Mouse (Mus musculus) urinary bladder, postnatal 4 days (tissue): Measurements from ENCODE around the gene Pik3c2g.

Experiments used
- DNase-seq, 2 experiments: peaks; one replicate each; pipeline ENCODE4 v3.0.0; 2021 to 2022; ENCODE audit warnings: low spot score in 2 of 2

The Pik3c2g gene

DNA sequence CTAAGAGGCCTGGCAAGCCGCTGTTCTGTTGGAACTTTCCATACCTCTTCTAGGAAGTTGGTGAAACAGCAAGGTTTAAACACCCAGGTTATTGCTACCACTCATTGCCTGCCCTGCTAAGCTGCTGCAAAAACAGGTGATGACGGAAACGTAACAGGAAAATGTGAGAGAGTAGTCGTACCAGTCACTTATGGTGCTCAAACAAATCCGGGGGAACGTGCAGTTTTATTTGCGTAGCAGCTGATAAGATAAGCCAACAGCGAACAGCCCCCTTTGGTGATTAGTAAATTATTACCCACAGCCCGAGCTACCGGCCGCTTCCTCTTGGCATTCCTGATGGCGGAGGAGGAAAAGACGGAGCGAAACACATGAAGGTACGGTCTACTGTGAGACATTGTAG, at the start of gene Pik3c2g:
Gene Pik3c2g, plus strand, starts transcription at position 330 of the 400 bp plus-strand sequence.
- no peak for DNase-seq

DNA sequence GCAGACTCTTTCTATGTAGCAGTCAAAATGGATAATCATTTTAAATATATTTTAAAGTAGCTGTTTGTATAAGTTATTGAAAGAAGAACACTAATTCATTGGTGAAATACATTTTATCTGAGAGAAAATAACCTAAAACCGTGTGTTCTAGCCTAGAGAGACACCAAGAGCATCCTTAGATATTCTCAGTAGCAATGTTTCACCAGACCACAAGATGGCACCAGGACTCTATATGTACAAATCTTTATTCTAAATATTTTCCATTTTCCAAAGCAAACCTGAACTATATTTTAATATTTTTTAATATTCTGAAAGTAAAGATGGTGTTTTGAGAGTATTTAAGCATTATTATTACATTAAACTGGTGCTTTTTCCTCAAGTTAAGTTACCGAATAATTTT, 48.6 kb upstream of the Pik3c2g start:
- no peak for DNase-seq

DNA sequence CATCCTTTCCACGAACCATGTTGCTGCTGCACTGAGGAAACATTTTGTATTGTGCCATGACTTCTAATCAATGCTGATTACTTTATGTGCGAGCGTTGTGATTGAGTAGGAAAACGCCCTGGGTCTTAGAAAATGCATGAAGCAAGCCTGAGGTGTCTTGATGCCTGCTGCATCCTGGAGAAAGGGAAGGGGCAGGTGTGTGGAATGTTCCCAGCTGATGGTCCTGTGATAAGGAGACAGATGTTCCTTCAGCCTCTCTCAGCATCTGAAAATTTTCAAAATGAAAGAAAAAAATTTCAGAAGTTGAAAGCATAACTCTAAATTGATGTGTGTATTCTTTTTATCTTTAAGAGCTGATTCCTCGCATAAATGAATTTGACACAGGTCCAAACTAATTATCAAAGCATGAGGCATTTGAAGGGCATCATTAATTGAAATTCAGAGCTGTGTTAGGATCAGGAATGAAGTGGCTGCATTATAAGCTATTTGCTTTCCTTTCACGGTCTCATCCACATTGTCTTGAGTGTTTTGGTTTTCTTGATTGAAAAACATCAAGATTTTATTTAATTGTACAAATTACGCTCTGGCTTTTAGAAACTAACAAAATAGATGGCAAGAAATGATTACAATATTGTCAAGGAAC, 31.4 kb upstream of the Pik3c2g start:
- no peak for DNase-seq

DNA sequence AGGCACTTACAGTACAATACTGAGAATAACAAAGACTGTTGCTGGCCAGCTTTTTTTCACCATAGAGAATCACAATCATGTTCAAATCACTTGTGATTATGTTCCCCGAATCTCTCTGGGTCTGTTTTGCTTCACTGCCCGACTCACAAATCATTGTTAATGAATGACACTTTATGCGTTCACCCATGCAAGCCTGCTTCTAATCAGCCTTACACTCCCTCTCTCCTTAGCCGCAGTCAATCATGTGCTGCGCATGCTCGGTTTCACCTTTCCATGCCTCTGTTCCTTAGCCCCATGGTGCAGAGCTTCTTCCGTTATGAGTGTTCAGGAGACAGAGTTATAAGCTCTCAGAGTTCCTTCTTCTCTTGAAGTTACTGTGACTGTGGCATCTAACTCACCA, 17.8 kb upstream of the Pik3c2g start:
- no peak for DNase-seq

DNA sequence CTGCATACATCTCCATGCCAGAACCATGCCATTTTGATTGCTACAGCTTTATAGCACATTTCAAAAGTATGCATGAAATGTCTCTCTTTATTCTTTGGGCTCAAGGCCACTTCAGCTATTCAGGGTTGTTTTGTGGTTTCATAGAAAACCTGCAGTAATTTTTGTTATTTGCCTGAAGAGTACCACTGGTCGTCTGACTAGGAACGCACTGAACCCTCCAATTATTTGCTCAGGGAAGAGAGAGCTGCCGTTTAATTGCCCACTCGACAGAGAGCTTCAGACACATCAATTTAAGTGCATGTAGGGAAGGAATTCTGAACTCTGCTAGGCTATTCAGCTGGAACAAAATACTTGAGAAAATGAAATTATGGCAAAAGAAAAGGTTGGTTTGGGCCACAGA, 11.2 kb upstream of the Pik3c2g start:
- no peak for DNase-seq

DNA sequence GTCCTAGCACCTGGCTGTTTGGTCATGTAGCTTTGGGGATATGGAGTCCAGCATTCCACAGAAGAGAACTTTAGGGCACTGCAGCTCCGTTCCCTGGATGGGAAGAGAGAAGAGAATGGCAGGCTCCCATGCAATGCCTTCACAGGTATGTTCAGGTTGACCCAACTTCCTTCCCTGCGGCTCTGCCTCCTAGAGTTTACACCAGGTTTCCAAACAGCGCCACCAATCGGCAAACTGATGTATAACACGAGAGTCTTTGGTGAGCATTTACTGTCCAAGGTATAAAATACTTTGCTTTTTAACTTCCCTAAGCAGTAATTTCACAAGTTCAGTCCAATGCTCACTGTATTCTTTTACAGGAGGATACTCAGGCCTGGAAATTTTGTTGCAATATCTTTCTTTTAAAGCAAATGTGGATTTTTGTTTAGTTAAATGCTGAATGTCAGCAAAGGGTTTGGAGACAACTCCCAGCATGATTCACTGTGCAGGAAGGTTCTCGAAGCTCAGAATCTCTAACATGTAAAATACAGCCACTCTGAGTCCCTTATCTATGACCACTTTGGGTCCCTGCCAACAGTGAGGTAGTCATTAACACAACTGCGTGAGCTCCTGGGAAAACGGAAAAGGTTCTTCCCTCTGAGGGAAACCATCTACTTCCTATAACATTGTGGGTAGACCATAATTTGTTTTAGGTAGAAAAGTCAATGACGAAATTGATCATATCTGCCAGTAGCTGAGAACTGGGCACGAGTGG, 10.6 kb upstream of the Pik3c2g start:
- DNase-seq: no peak

DNA sequence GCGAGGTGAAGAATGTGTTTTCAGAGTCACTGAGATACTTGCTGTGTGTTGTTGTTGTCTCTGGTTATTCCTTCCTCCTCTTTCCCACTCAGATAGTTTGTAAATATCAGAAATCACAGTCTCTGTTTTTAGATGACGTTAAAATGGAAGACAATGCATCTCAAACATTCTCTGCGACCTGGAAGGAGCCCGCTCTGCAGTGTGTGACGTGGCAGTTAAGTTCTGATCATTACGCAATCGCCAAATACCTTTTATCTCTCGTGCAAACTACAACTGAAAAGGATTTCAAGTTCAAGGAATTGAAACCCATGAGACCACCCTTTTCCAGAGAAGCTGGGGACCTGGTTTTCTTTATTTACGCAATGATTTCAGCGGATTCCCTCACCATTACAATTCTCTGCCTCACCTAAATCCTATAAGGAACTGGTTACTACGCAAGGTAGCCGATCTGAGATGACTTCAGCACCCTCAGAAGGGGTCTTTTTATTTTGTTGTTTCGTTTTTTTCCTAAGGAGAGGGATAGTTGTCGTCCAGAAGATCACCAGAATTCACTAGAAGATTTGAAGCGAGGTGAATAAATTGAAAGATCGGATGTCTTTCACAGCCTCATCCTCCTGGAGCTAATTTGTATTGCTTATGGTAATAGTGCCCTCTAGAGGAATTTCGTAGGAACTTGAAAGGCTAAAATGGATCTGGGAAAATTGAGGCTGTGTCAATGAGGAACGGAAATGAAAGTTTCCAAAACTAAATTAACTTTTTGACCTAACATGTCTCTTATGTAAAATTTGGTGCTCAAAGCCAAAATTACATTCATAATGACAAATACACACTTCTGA, 9.8 kb upstream of the Pik3c2g start:
- no peak for DNase-seq

DNA sequence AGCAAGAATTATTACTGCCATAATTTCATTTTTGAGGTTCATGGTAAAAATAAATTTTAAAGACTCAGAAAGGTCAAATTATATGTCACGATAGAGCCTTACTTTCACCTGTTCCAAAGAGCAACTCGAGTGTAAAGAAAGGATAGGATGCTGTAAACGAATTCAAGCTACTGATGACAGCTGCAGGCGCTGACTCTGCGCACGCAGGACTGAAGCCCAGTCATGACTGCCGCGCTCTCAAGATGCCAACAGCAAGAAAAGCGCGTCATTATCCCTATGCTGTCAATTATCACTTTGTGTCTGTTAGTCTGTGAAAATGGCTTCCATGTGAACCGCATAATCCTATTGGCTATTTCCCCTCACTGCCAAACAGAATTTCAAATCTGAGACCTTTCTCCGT, 457 bp downstream of the Pik3c2g start:
- DNase-seq: no peak

DNA sequence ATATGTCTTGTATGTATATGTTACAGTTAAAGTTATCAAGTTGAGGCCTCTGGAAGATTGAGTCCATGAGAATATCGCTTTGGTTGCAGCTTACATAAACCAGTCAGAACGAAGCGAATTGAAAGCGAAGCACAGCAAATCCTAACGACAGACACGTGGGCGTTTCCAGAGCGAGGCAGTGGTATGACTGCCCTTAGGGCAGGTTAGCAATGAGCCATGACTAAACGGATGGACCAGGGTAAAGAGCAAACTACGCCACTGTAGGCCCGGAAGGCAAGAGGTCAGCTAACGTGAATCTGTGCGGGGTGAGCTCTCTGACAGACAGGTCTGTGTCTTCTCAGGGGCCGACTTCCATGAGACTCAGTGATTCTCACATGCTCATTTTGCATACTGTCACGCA, 1.4 kb downstream of the Pik3c2g start:
- DNase-seq: no peak

DNA sequence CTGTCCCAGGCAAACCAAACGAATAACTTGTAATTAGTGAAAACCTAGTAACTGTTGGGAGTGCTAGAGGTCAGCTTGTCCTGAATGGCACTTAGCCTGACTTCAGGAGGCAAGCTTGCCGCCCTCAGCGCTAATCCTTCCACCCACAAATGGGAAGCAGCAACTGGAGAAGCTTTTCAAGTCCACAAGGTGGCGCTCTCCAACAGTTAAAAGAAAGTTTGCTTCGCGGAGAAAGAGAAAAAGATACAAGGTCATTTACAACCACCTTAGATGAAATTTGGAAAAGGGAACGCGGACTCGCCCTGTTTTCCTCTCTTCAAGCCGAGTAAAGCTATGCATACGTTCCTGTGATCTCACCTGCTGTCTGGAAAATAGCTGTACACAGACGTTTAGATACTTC, 2.3 kb downstream of the Pik3c2g start:
- DNase-seq: peak in 1 of 2 experiments; percentile 21

DNA sequence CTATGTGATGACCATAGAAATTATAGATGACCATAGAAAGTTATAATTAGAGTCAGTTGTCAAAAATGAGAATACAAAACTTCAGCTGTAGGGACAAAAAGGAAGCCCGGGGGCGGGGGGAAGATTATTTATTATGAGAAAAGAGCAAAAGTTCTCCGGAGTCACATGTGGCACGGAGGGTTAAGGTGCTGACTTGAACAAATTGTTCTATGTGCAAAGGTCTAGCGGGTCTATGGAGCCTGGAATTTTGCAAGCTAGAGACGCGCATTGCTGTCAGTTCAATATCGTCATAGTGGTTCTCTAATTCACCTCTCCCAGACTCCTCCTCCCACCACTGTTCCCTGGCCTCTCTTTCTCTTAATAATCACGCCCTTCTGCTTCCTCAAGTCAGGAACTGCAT, 2.8 kb downstream of the Pik3c2g start:
- DNase-seq: no peak

DNA sequence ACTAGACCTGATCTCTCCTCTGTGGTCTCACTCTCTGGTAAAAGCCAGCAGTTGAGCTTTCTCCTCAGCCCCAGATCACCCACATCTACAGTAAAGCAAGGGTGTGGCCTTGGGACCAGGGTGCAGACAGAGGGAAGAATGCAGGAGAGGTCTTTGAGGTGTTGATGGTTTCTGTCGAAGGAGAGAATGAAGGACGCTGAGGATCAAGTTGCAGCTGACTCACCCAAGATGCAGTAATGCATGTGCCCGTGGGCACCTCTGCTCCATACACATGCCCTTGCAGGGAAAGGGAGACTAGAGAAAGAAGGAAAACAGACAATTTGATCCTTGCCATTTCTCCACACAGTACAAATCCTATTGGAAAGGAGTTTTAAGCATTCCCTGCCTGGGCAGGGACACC, 5.1 kb downstream of the Pik3c2g start:
- no peak for DNase-seq

DNA sequence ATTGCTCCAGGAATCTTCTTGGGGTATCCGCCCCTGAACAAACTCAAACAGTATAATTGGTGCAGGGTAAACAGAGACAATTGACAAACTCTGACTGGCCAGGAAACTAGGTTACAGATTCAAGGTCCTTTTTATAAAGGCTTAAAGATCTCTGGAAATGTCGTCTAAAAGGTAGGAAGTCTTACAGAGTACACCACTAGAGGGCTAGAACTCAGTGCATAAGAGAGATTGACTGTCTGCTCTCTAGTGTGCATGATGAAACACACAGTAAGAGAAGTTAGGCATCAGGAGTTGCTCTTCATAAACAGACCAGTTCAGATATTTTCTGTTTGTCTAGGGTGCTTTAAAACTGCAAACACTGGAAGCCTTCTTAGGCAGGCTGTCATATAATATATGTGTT, 9.4 kb downstream of the Pik3c2g start:
- DNase-seq: no peak

DNA sequence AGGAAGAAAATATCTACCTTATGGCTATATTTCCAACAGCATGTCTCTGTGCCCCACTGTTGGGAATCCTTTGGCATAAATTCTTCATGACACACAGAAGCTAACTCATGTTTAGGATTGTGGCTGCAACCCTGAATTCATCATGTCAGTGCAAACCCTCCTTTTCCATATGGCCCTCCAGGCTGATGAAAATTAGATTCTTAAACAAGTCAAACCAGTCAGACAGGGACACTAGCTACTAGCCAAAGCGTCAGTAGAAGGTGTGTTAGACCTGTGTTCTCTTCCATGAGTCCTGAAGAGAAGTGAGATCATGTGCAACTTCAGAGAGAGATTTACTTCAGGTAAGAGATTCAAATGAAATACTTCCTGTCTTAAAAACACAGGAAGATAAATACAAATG, 12.2 kb downstream of the Pik3c2g start:
- no peak for DNase-seq

DNA sequence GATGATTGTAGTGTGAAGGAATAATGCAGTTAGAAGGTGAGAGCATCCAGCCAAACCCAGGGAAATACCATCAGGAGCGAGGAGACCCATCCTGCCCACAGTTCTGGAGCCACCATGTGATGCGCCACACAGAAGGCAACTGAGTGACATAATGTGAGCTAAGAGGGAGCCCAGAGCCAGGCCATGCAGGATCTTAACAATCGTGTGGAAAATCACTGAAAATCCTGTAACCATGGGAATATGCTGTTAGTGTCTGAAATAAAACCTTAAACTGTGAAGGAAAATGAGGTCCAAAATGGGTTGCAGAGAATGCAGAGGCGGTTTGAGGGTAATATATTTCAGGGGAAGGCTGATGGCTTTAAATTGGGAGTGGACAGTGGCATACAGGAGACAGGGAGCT, 31.8 kb downstream of the Pik3c2g start:
- no peak for DNase-seq

DNA sequence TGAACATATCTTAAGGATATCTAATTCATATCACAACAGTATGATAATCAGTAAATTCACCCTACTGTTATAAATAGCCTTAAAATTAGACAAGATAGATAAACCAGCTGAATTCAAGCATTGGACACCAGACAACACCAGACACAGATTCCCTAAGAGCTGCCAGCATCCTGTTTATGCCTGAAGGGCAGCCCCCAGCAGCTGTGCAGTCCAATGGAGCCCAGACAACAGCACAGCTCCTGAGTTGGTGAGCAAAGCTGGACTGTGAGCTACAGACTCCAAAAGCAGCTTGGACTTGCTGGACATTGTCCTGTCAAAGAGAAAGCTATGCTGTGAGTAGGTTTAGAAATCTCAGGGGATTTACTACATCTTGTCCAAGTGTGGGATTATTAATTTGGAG, 37.7 kb downstream of the Pik3c2g start:
- DNase-seq: no peak

DNA sequence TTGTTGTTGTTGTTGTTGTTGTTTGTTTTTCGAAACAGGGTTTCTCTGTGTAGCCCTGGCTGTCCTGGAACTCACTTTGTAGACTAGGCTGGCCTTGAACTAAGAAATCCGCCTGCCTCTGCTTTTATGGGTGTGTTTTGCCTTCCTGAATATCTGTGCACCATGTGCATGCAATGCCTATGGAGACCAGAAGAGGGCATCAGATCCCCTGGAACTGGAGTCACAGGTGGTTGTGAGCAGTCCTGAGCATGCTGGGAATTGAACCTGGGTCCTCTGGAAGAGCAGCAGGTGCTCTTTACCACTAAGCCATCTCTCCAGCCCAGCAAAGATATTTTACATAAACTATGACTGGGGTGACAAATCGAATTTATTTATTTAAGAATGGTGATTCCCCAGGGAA, 47.5 kb downstream of the Pik3c2g start:
- no peak for DNase-seq

DNA sequence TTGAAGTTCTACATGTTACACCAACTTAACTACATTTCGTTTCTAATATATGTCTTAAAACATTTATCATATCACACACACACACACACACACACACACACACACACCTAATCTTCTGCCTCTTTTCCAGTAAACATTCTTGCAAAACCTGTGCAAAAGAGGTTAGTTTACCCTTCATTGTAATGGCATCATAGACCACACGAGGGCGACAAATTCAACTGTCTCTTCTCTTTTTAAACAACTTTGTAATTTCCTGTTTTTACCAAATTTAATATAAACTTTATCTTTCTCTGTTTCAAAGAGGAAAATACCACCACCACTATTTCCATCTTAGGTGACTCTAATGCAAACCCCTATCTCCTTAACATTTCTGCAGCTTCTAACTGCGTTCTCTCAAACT, 68.4 kb downstream of the Pik3c2g start:
- no peak for DNase-seq

DNA sequence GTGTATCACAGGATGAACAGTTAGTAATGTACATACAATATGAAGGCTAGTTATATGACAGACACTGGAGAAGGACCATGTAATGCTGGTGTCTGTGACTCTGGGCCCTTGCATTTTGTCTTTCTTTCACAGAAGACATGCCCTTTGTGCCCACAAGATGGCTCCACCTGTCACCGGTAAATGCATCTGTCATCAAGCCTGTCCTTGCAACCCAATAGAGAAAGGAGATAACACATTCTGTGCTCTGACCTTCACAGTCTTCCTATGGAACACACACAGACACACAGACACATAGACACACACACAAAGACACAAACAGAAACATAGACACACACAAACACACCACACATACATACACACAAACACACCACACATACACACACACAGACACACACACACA, 75.4 kb downstream of the Pik3c2g start:
- DNase-seq: no peak

DNA sequence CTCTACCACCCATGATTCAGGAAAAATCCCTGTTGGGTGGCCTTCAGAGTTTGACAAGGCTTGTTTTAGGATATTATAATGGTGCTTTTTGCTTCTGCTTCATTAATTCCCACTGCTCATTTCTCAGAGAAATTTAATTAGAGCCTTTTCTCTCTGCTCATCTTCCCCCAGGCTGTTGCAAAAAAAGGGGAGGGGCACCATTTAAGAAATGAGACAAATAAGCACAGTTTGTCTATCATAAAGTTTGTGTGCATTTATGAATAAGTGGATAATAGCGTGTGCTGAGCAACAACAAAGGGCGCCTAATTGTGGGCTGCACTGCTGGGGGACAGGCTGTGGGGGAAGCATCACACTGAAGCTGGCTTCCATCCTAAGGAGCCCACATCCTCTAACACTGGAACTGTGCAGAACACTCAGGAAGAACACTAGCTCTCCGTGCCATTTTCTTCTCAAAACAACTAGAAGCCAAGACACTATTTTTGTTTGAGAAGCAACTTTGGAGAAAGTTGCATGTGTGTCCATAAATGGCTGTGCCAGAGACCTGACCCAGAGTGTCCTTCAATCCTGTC, 131.5 kb downstream of the Pik3c2g start:
- no peak for DNase-seq

DNA sequence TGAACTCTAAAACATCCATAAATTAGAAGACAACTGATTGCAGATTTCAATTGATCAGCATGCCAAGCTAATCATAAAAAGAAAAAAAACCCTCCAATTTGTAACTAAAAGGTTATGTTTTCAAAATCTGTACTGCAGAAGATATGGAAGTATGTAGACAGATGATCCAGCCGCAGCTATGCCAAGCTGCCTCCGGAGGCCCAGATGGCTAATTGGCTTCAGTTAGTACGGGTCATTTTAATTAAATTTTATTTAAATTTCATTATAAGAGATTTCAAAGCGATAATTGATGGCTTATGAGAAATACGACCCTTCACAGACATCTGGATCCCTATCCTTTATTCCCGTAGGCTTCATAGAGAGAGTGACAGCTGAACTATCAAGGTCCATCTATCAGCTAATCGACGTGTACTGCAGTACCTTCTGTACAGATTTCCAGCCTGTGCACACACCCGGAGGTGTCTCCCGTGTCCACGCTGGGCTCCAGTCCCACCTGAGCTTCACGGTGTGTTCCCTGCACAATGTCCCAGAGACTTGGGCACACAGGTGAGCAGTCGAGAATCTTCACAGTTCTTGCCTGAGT, 132.7 kb downstream of the Pik3c2g start:
- no peak for DNase-seq
